Mouse (Mus musculus) G1E (cell line): ENCODE measurements around the gene Man1b1. TPM values are rescaled to one million over a fixed set of nuclear protein-coding genes. Genes with fewer than 3 reads are reported as not detected.
A peak's percentile ranks its signal among the peaks of the same experiment; 100 is the strongest.

Source experiments
- ATAC-seq: 2 replicates; pipeline ENCODE4 v1.8.0; 2016; ENCODE audit warnings: mild to moderate bottlenecking; ENCODE audit not compliant: insufficient number of reproducible peaks, poor library complexity, low FRiP score, severe bottlenecking; ENCODE audit errors: extremely low read depth
- DNase-seq: peaks from one replicate; pipeline ENCODE4 v3.0.0; 2012; ENCODE audit warnings: low spot score
- H3K27me3 ChIP-seq: 2 replicates; pipeline ENCODE4 v1.6.1; 2012; ENCODE audit warnings: mild to moderate bottlenecking, low read length, inconsistent platforms; ENCODE audit not compliant: insufficient read depth
- H3K36me3 ChIP-seq: replicated peaks from 2 replicates; pipeline ENCODE3; 2012; ENCODE audit warnings: mild to moderate bottlenecking, inconsistent platforms
- H3K4me1 ChIP-seq: 2 replicates; pipeline ENCODE4 v1.6.1; 2012; ENCODE audit warnings: low read depth, low read length, inconsistent platforms, mixed read lengths; ENCODE audit not compliant: insufficient read depth
- H3K4me3 ChIP-seq: 2 replicates; pipeline ENCODE4 v1.5.1; 2012; ENCODE audit warnings: low read depth, mild to moderate bottlenecking, inconsistent platforms, low read length, moderate library complexity, mixed read lengths
- H3K9me3 ChIP-seq: replicated peaks from 2 replicates; pipeline ENCODE4 v1.6.1; 2012; ENCODE audit warnings: inconsistent platforms
- CTCF ChIP-seq: IDR thresholded peaks from 2 replicates; pipeline ENCODE4 v1.5.1; 2012; ENCODE audit warnings: low read depth, low read length, inconsistent platforms, mixed read lengths
- GATA1 ChIP-seq: IDR thresholded peaks from 2 replicates; pipeline ENCODE4 v1.6.1; 2012; ENCODE audit warnings: borderline replicate concordance, low read length, inconsistent platforms, mixed read lengths
- GATA2 ChIP-seq: IDR thresholded peaks from 2 replicates; pipeline ENCODE4 v1.6.1; 2012; ENCODE audit warnings: low read depth, low read length, inconsistent platforms, borderline replicate concordance
- POLR2AphosphoS5 ChIP-seq: IDR thresholded peaks from 2 replicates; pipeline ENCODE4 v1.6.1; 2012; ENCODE audit warnings: low read depth, low read length, inconsistent platforms; ENCODE audit not compliant: insufficient replicate concordance
- TAL1 ChIP-seq: conservative IDR thresholded peaks from 2 replicates; pipeline ENCODE4 v1.6.1; 2012; ENCODE audit warnings: low read depth, low read length, inconsistent platforms, mixed read lengths
- polyA plus RNA-seq: library from polyadenylated mRNA; stranded (reverse); fragments of >175 nt; gene quantifications from 2 replicates; pipeline ENCODE4 v1.2.3, GENCODE M21; 2012
- total RNA-seq, 2 experiments: library from RNA; stranded (forward) in 1 of 2; stranded (reverse) in 1 of 2; fragments of 200-1000 nt in 1 of 2; fragments of >200 nt in 1 of 2; fragmentation: Nextera tagmentation in 1 of 2; gene quantifications; 2 replicates each; pipeline ENCODE4 v1.2.3; 2014 to 2017

Man1b1 gene
- total and polyA plus RNA-seq, 3 experiments: 18.0 to 45.3 (median 38.3) TPM

DNA sequence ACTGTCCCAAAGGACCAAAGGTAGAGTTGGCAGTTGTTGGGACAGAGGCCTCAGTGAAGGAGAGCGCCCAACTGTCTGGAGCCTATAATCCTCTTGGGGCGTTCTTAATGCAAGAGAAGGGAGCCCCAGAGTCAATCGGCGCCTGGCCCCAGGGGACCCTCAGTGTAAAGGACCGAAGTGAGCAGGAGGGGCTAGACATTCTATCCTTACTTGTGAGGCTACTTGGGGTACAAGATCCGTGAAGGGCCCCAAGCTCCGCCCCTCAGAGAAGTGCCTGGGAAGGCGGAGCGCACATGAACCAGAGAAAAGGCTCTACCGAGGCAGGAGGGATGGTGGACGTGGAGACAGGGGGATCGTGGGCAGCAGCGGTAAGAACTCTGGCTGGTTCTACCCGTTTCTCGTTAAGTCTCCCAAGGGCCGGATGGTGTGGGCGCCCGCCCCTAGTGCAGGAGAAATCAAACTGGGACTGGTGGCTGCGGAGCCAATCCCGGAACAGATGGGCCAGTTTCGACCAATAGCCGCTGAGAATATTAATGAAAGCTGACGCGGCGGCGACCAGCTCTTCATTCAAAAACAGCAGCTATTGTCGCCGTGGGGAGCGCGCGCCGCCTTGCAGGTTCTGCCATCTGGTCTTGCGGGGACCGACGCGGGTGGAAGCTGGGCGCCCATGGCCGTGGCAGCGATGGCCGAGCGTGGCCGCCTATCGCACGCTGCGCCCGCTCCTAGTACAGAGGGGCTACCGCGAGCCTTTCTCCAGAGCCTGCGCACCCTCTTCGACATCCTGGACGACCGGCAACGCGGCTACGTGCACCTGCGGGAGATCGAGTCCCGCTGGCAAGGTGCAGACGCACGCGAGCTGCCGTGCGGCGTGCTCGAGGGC, 39.9 kb downstream of the Man1b1 start, which contains the start of gene Sapcd2:
Gene Sapcd2 (plus strand): TSS at position 558 of the 880 bp plus-strand sequence.
- Histone ChIP-seq H3K27me3 (no peaks in the 10 kb centered on the region), H3K4me1 (peaks cover 78% of the 10 kb centered on the region), H3K4me3 (peak within 1 kb of the TSS; percentile 99), H3K36me3 (peaks cover 39% of the 10 kb centered on the region), H3K9me3 (no peaks in the 10 kb centered on the region)
- TF ChIP-seq POLR2AphosphoS5: no peak
- no peak for TF ChIP-seq CTCF
- TF ChIP-seq GATA1: no peak
- TF ChIP-seq GATA2: no peak
- TF ChIP-seq TAL1: no peak
- ATAC-seq (peak; percentile 80), DNase-seq (peak; percentile 99)

DNA sequence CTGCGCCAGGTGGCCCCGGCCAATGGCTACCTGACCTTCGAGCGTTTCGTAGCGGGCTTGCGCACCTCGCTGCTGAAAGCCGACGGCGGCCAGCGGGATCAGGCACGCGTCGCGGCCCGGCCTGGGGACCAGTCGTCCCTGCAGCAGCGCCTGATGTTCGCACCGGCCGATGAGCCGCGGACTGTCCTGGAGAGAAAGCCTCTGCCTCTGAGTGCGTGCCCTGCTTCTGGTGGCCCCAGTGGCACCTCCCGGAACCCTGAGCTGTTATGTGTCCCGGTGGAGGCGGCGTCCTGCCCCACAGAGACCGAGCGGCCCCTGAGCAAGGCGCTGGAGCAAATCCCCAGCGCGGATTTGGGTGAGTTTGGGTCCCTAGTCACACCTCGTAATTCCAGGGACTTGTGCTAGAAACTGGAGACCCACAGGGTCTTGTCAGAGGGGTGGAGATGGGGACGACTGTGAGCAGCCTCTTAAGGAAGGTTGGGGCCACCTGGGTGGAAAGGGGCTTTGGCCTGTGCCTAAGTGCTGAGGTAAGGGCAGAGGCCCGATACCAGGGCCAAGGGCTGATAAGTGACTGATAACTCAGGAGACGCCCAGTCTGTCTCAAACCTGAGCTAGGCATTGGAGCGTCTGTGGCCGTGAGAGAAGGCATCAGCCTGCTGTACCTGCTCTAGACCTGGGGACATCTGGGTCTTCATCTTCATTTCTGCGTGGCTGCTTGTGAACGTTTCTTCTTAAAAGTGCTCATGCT, 40.7 kb downstream of the Man1b1 start:
- TF ChIP-seq POLR2AphosphoS5: no peak
- TF ChIP-seq TAL1: no peak
- no peak for TF ChIP-seq CTCF
- TF ChIP-seq GATA1: no peak
- no peak for TF ChIP-seq GATA2
- peaks cover 80% of the 10 kb centered on the region for H3K4me1 ChIP-seq
- no peak for ATAC-seq

GRCm38 (mm10) chr2:25373431-25373830, 41.3 kb downstream of the Man1b1 start:
- ATAC-seq: no peak
- H3K4me1 ChIP-seq: peaks cover 76% of the 10 kb centered on the region
- no peak for DNase-seq
- H3K9me3 ChIP-seq: no peaks in the 10 kb centered on the region
- no peak for TF ChIP-seq GATA2
- no peak for TF ChIP-seq GATA1
- no peak for TF ChIP-seq CTCF
- TF ChIP-seq TAL1: no peak
- TF ChIP-seq POLR2AphosphoS5: no peak
- peaks cover 53% of the 10 kb centered on the region for H3K36me3 ChIP-seq
- peak overlapping the region; percentile 99 for H3K4me3 ChIP-seq
- no peaks in the 10 kb centered on the region for H3K27me3 ChIP-seq

More for the DNA sequence above, 40.7 kb downstream of the Man1b1 start:
- Histone ChIP-seq H3K36me3 (peaks cover 47% of the 10 kb centered on the region), H3K4me3 (peak overlapping the region; percentile 99), H3K9me3 (no peaks in the 10 kb centered on the region), H3K27me3 (no peaks in the 10 kb centered on the region)
- peak; percentile 47 for DNase-seq

- ATAC-seq (no peak), DNase-seq (peak; percentile 57)
- TF ChIP-seq POLR2AphosphoS5: no peak
- peak; percentile 84 for TF ChIP-seq CTCF
- Histone ChIP-seq H3K27me3 (no peaks in the 10 kb centered on the region), H3K4me3 (no peak overlapping the region), H3K4me1 (peaks cover 51% of the 10 kb centered on the region), H3K36me3 (peaks cover 64% of the 10 kb centered on the region), H3K9me3 (no peaks in the 10 kb centered on the region)
Observed at GRCm38 (mm10) chr2:25376589-25376988, 44.5 kb downstream of the Man1b1 start.

DNA sequence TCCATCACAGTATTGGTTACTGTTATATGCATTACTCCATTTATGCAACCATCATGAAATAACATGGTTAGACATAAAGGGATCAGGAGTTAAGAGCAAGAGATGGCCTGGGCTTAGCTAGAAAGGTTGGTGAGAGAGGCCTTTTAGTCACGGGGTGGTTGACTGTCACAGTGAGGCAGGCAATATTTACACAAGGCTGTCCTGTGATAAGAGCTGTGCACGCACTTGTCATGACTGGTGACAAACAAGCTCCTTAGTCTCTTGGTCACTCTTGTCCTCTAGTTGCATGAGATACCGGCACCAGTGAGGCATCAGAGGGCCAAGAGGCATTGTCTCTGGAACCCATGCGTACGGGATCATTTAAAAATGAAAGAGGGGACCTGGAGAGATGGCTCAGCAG, 52.4 kb downstream of the Man1b1 start:
- H3K36me3 ChIP-seq: peaks cover 4% of the 10 kb centered on the region
- ATAC-seq: no peak
- no peak overlapping the region for H3K4me3 ChIP-seq
- H3K27me3 ChIP-seq: peaks cover 18% of the 10 kb centered on the region
- no peak for DNase-seq
- no peaks in the 10 kb centered on the region for H3K9me3 ChIP-seq
- no peak for TF ChIP-seq TAL1
- no peak for TF ChIP-seq GATA1
- no peak for TF ChIP-seq CTCF
- no peak for TF ChIP-seq POLR2AphosphoS5
- no peak for TF ChIP-seq GATA2
- H3K4me1 ChIP-seq: no peaks in the 10 kb centered on the region

- TF ChIP-seq GATA1 (no peak), TAL1 (no peak), POLR2AphosphoS5 (no peak), CTCF (no peak)
- Histone ChIP-seq H3K4me3 (no peak overlapping the region), H3K4me1 (no peaks in the 10 kb centered on the region; the same call in 1 of the 2 replicates), H3K27me3 (peaks cover 39% of the 10 kb centered on the region), H3K9me3 (no peaks in the 10 kb centered on the region), H3K36me3 (no peaks in the 10 kb centered on the region)
- ATAC-seq (no peak), DNase-seq (no peak)
Observed at GRCm38 (mm10) chr2:25391266-25391665, 59.1 kb downstream of the Man1b1 start.
